Comparison of ENCODE assay signal across 20 mouse cellular contexts in the genomic region with DNA sequence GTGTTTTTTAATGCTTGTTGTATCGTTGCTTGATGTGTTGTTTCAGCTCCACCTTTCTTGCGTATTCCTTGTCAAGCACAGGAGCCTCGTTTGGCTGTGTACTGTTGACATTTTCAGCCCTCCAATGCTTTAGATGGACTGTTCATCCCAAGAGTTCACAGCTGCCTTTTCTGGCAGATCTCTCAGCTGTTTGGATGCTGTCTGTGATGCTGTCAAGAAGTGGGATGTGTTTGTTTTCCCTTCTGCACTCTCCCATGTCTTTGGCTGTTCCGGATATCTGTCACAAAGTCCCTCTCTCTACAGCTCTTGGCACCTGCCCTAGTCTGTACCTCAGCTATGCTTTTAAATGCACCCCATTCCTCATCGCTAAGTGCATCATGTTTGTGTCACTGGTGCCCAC. TPM values are rescaled to one million over a fixed set of nuclear protein-coding genes. Genes with fewer than 3 reads are reported as not detected.
DNase-seq lines count a peak whose midpoint lies in the region; ATAC-seq and TF ChIP-seq lines count a peak whose summit lies in the region.
"Had no signal": no experiment of that assay in that cellular context is flagged by ENCODE, and none has a peak within 500 bp of the region (broad histone marks: within the 10 kb centered on the region; RNA-seq: fewer than 3 reads in every experiment).

No protein-coding gene starts in this region.

- 63% methylated on average over 5 of the region's 5 CpGs for WGBS in heart, adult 2 months
- 39% methylated on average over 5 of the region's 5 CpGs for WGBS in heart, embryonic 11.5 days (ENCODE audit: insufficient replicate concordance)
- 68% methylated on average over 5 of the region's 5 CpGs for WGBS in liver, embryonic 12.5 days (ENCODE audit: insufficient replicate concordance)
- WGBS in liver, postnatal 0 days (ENCODE audit: insufficient replicate concordance), result 69% methylated on average over 5 of the region's 5 CpGs
- 45% methylated on average over 5 of the region's 5 CpGs for WGBS in heart, embryonic 10.5 days

- ATAC-seq in heart, embryonic 11.5 days (replicated peaks; ENCODE audit: insufficient number of reproducible peaks, low FRiP score, low TSS enrichment), result no peak
- no peak for ATAC-seq in liver, embryonic 12.5 days
- no peak for ATAC-seq in liver, postnatal 0 days
- ATAC-seq: midbrain, embryonic 16.5 days had no signal

- no peak for TF ChIP-seq CTCF in heart, adult 2 months (IDR thresholded peaks at IDR 0.05)
- no peak for TF ChIP-seq CTCF in liver, postnatal 0 days (IDR thresholded peaks at IDR 0.05; ENCODE audit: low read depth)

- intact Hi-C loops in heart, adult 2 months (cut with DNase I), result no loop called here

- no peaks in the 10 kb centered on the region for H3K9me3 ChIP-seq in heart, embryonic 11.5 days (replicated peaks; ENCODE audit: control insufficient read depth, low read length)
- H3K9me3 ChIP-seq in liver, embryonic 12.5 days (replicated peaks), result no peaks in the 10 kb centered on the region
- H3K9me3 ChIP-seq in liver, postnatal 0 days (ENCODE audit: low read length), result no peaks in the 10 kb centered on the region
- H3K9me3 ChIP-seq in heart, embryonic 10.5 days, result no peaks in the 10 kb centered on the region
- H3K9me3 ChIP-seq: embryonic facial prominence, embryonic 13.5 days; forebrain, embryonic 10.5 days; limb, embryonic 15.5 days had no signal

- no peak for TF ChIP-seq EP300 in heart, adult 2 months (IDR thresholded peaks at IDR 0.05; ENCODE audit: insufficient read depth, low read depth, low read length)
- no peak for TF ChIP-seq EP300 in liver, postnatal 0 days (IDR thresholded peaks at IDR 0.05; ENCODE audit: low read depth)

- no peak overlapping the region for H3K9ac ChIP-seq in heart, adult 2 months (ENCODE audit: low read depth, low read length)
- H3K9ac ChIP-seq in heart, embryonic 11.5 days (ENCODE audit: low read depth, low read length), result no peak overlapping the region
- H3K9ac ChIP-seq in liver, embryonic 12.5 days, result no peak overlapping the region
- no peak overlapping the region for H3K9ac ChIP-seq in liver, postnatal 0 days (replicated peaks)
- H3K9ac ChIP-seq: embryonic facial prominence, embryonic 13.5 days; limb, embryonic 15.5 days had no signal

- TF ChIP-seq POLR2A in heart, adult 2 months (IDR thresholded peaks at IDR 0.05; ENCODE audit: insufficient read depth, low read depth, low read length), result no peak

- no peak overlapping the region for H3K4me2 ChIP-seq in heart, embryonic 11.5 days
- H3K4me2 ChIP-seq in liver, embryonic 12.5 days, result no peak overlapping the region
- no peak overlapping the region for H3K4me2 ChIP-seq in liver, postnatal 0 days (ENCODE audit: low read depth, low read length)
- H3K4me2 ChIP-seq: embryonic facial prominence, embryonic 13.5 days; limb, embryonic 15.5 days had no signal

- 0 out of 2 replicates have a peak overlapping the region, but pooled peaks have one; percentile 26 for H3K27ac ChIP-seq in heart, adult 2 months
- H3K27ac ChIP-seq in heart, embryonic 11.5 days (ENCODE audit: low read depth, low read length), result no peak overlapping the region
- H3K27ac ChIP-seq in liver, embryonic 12.5 days, result peak overlapping the region; percentile 75
- H3K27ac ChIP-seq in liver, postnatal 0 days (ENCODE audit: low read depth), result no peak overlapping the region
- H3K27ac ChIP-seq in heart, embryonic 10.5 days, result peak overlapping the region; percentile 12; the same call in 1 of the 2 replicates
- H3K27ac ChIP-seq: embryonic facial prominence, embryonic 13.5 days; forebrain, embryonic 10.5 days; limb, embryonic 15.5 days had no signal

- H3K36me3 ChIP-seq in heart, adult 2 months (ENCODE audit: control insufficient read depth, insufficient read depth, low read length), result no peaks in the 10 kb centered on the region; the same call in 1 of the 2 replicates
- no peaks in the 10 kb centered on the region for H3K36me3 ChIP-seq in heart, embryonic 11.5 days (ENCODE audit: control insufficient read depth, insufficient read depth, low read length)
- no peaks in the 10 kb centered on the region for H3K36me3 ChIP-seq in liver, embryonic 12.5 days
- no peaks in the 10 kb centered on the region for H3K36me3 ChIP-seq in liver, postnatal 0 days (replicated peaks; ENCODE audit: insufficient read depth, low read length)
- H3K36me3 ChIP-seq in heart, embryonic 10.5 days, result 0 out of 2 replicates have a peak, but pooled peaks cover 4% of the 10 kb centered on the region
- H3K36me3 ChIP-seq: embryonic facial prominence, embryonic 13.5 days; forebrain, embryonic 10.5 days; limb, embryonic 15.5 days had no signal

- DNase-seq in heart, adult 2 months, result peak in 1 of 2 experiments; percentile 30
- no peak for DNase-seq in liver, postnatal 0 days
- DNase-seq in heart, embryonic 10.5 days (ENCODE audit: low spot score), result no peak
- peak; percentile 25 for DNase-seq in skeletal muscle tissue, adult 2 months (ENCODE audit: low read depth, low spot score)
- DNase-seq in ovary, postnatal 10 days (ENCODE audit: low spot score), result no peak
- DNase-seq: adrenal gland, postnatal 25 days; cerebellum, adult 2 months; kidney, adult 9 months; kidney, postnatal 36 days had no signal

- H3K79me2 ChIP-seq in heart, adult 2 months (replicated peaks; ENCODE audit: control insufficient read depth, insufficient read depth, low read length), result 0 out of 2 replicates have a peak, but pooled peaks cover 2% of the 10 kb centered on the region

- H3K4me3 ChIP-seq in heart, adult 2 months, result no peak overlapping the region
- H3K4me3 ChIP-seq in heart, embryonic 11.5 days (ENCODE audit: low read depth, low read length), result no peak overlapping the region
- no peak overlapping the region for H3K4me3 ChIP-seq in liver, embryonic 12.5 days
- H3K4me3 ChIP-seq in liver, postnatal 0 days (ENCODE audit: low read depth, low read length), result no peak overlapping the region
- no peak overlapping the region for H3K4me3 ChIP-seq in heart, embryonic 10.5 days
- H3K4me3 ChIP-seq: embryonic facial prominence, embryonic 13.5 days; forebrain, embryonic 10.5 days; limb, embryonic 15.5 days had no signal

- no peaks in the 10 kb centered on the region for H3K27me3 ChIP-seq in heart, adult 2 months (ENCODE audit: control insufficient read depth, insufficient read depth, low read length)
- H3K27me3 ChIP-seq in heart, embryonic 11.5 days (ENCODE audit: control insufficient read depth, insufficient read depth, low read length), result no peaks in the 10 kb centered on the region
- H3K27me3 ChIP-seq in liver, embryonic 12.5 days (replicated peaks), result no peaks in the 10 kb centered on the region
- H3K27me3 ChIP-seq in liver, postnatal 0 days (ENCODE audit: insufficient read depth, low read length), result no peaks in the 10 kb centered on the region
- H3K27me3 ChIP-seq in heart, embryonic 10.5 days (ENCODE audit: insufficient read depth, poor library complexity, severe bottlenecking), result no peaks in the 10 kb centered on the region
- H3K27me3 ChIP-seq: embryonic facial prominence, embryonic 13.5 days; limb, embryonic 15.5 days; Patski had no signal

- peaks cover 8% of the 10 kb centered on the region for H3K4me1 ChIP-seq in heart, adult 2 months (ENCODE audit: control insufficient read depth, insufficient read depth, low read length)
- peaks cover 38% of the 10 kb centered on the region for H3K4me1 ChIP-seq in heart, embryonic 11.5 days (ENCODE audit: control insufficient read depth, insufficient read depth, low read length)
- H3K4me1 ChIP-seq in liver, embryonic 12.5 days, result peaks cover 51% of the 10 kb centered on the region
- H3K4me1 ChIP-seq in liver, postnatal 0 days (ENCODE audit: insufficient read depth), result peaks cover 15% of the 10 kb centered on the region
- peaks cover 57% of the 10 kb centered on the region for H3K4me1 ChIP-seq in heart, embryonic 10.5 days

RNA-seq across cellular contexts. Expression of a gene that starts 6.7 kb away (rescaled TPM):
- not detected for total RNA-seq in heart, adult 2 months (2021)
- polyA plus RNA-seq in heart, adult 2 months (2012; rRNA removed), result not detected in 2 replicates
- polyA plus RNA-seq in heart, embryonic 11.5 days (2014; fragmentation: Nextera tagmentation; extraction: Ambion mirVana), result 0.21 and 0.42 TPM in 2 replicates
- 0.06 and 0.11 TPM in 2 replicates for polyA plus RNA-seq in liver, embryonic 12.5 days (2016; fragmentation: Nextera tagmentation; extraction: Ambion mirVana)
- 0.05 TPM in 1 of 2 replicates, not detected in the other for polyA plus RNA-seq in liver, postnatal 0 days (2015; fragmentation: Nextera tagmentation; extraction: Ambion mirVana)
- polyA plus RNA-seq in heart, embryonic 10.5 days (2016; fragmentation: Nextera tagmentation; extraction: Ambion mirVana), result 0.22 and 0.33 TPM in 2 replicates
- total RNA-seq: adrenal gland, postnatal 25 days; layer of hippocampus, postnatal 14 days; left cerebral cortex, postnatal 25 days; megakaryocyte-erythroid progenitor cell, adult 5-6 weeks had no signal
- polyA plus RNA-seq: cerebellum, adult 2 months; Patski; thymus, postnatal 0 days had no signal

Comparison
In these comparisons a context has a peak if more than half of its experiments do, and no peak if none do; other contexts are left out.
1. H3K27ac ChIP-seq: peak in heart, adult 2 months (single experiment), liver, embryonic 12.5 days (single experiment) and heart, embryonic 10.5 days (single experiment); none in heart, embryonic 11.5 days (single experiment) and liver, postnatal 0 days (single experiment).